Mouse (Mus musculus) left cerebral cortex, postnatal 14 days (tissue): ENCODE results near the gene Arid5a. TPM values are rescaled to one million over a fixed set of nuclear protein-coding genes. Genes with fewer than 3 reads are reported as not detected.
A peak's percentile ranks its signal among the peaks of the same experiment; 100 is the strongest.

ENCODE experiments used
- DNase-seq, 2 experiments: peaks; one replicate each; pipeline ENCODE4 v3.0.0; 2021 to 2022; ENCODE audit warnings: low spot score in 2 of 2, mixed read lengths in 1 of 2
- intact Hi-C: fragments of 180-260 bp; cut with DNase I; formaldehyde crosslinking; loops from one replicate; pipeline ENCODE4 v1.15.1; 2025
- total RNA-seq, 2 experiments: library from RNA; stranded (reverse); gene quantifications; 2 replicates each; pipeline ENCODE4 v1.2.3; 2021

The Arid5a gene
- total RNA-seq, 2 experiments from 2014 or later = 14.7 to 16.9 TPM

- intact Hi-C loops = no loop called here
- no peak for DNase-seq
Measured at GRCm38 (mm10) chr1:36280938-36281337, 26.6 kb upstream of the Arid5a start.

GRCm38 (mm10) chr1:36281849-36282248 is 25.7 kb upstream of the Arid5a start:
- intact Hi-C loops = no loop called here
- DNase-seq = no peak

- no peak for DNase-seq
- intact Hi-C loops = no loop called here
Measured at GRCm38 (mm10) chr1:36293470-36293869, 14.1 kb upstream of the Arid5a start.

- no peak for DNase-seq
- intact Hi-C loops = no loop called here
Measured at GRCm38 (mm10) chr1:36294402-36294801, 13.1 kb upstream of the Arid5a start.

GRCm38 (mm10) chr1:36296466-36297149 is 10.9 kb upstream of the Arid5a start:
- DNase-seq = no peak
- intact Hi-C loops = no loop called here

- no peak for DNase-seq
- intact Hi-C loops = no loop called here
Measured at GRCm38 (mm10) chr1:36298107-36298506, 9.4 kb upstream of the Arid5a start.

- no peak for DNase-seq
- intact Hi-C loops = no loop called here
Measured at GRCm38 (mm10) chr1:36299126-36299525, 8.4 kb upstream of the Arid5a start.

GRCm38 (mm10) chr1:36299676-36300075 is 7.9 kb upstream of the Arid5a start:
- intact Hi-C loops = no loop called here

GRCm38 (mm10) chr1:36300486-36300885 is 7.0 kb upstream of the Arid5a start:
- intact Hi-C loops = no loop called here
- DNase-seq = no peak

More at GRCm38 (mm10) chr1:36299676-36300075, 7.9 kb upstream of the Arid5a start:
- no peak for DNase-seq

GRCm38 (mm10) chr1:36302273-36302672 is 5.3 kb upstream of the Arid5a start:
- intact Hi-C loops = no loop called here
- DNase-seq = no peak

- no peak for DNase-seq
- intact Hi-C loops = no loop called here
Measured at GRCm38 (mm10) chr1:36302957-36303356, 4.6 kb upstream of the Arid5a start.

GRCm38 (mm10) chr1:36303381-36304320 is 3.9 kb upstream of the Arid5a start:
- peak; percentile 81 to 96 for DNase-seq
- intact Hi-C loops = no loop called here

- intact Hi-C loops = no loop called here
- no peak for DNase-seq
Measured at GRCm38 (mm10) chr1:36304764-36305163, 2.8 kb upstream of the Arid5a start.

- intact Hi-C loops = no loop called here
- no peak for DNase-seq
Measured at GRCm38 (mm10) chr1:36306120-36306519, 1.4 kb upstream of the Arid5a start.

- DNase-seq = no peak
- intact Hi-C loops = no loop called here
Measured at GRCm38 (mm10) chr1:36307121-36307494, 425 bp upstream of the Arid5a start.

GRCm38 (mm10) chr1:36308451-36308901 is 943 bp downstream of the Arid5a start:
- DNase-seq = no peak
- intact Hi-C loops = no loop called here

- DNase-seq = no peak
- intact Hi-C loops = no loop called here
Measured at GRCm38 (mm10) chr1:36308966-36309475, 1.5 kb downstream of the Arid5a start.

GRCm38 (mm10) chr1:36309498-36309901 is 2.0 kb downstream of the Arid5a start:
- peak; percentile 51 to 78 for DNase-seq
- intact Hi-C loops = no loop called here

- intact Hi-C loops = no loop called here
- no peak for DNase-seq
Measured at GRCm38 (mm10) chr1:36314959-36315775, 7.6 kb downstream of the Arid5a start.

- intact Hi-C loops = no loop called here
Measured at GRCm38 (mm10) chr1:36315776-36316100, 8.2 kb downstream of the Arid5a start.

More at GRCm38 (mm10) chr1:36315776-36316100, 8.2 kb downstream of the Arid5a start:
- DNase-seq = no peak
